Mouse (Mus musculus) forebrain, postnatal 0 days (tissue): ENCODE results near the gene Srarp. TPM values are rescaled to one million over a fixed set of nuclear protein-coding genes. Genes with fewer than 3 reads are reported as not detected.

ENCODE experiments used
- ATAC-seq: fragments of 200-750 bp; cut with Nextera tagmentation; 2 replicates; pipeline ENCODE4 v1.8.0; 2017; ENCODE audit warnings: mild to moderate bottlenecking, moderate library complexity
- DNase-seq: peaks from one replicate; pipeline ENCODE4 v3.0.0-alpha.2; 2015
- H3K27ac ChIP-seq: fragments of 300-500 bp; sonication (generic); 2 replicates; pipeline ENCODE4 v1.5.1; 2014; ENCODE audit warnings: low read depth, mild to moderate bottlenecking, antibody characterized with exemption, low read length, moderate library complexity, mixed read lengths
- H3K27me3 ChIP-seq: fragments of 300-500 bp; sonication (generic); 2 replicates; pipeline ENCODE4 v1.6.1; 2014; ENCODE audit warnings: mild to moderate bottlenecking, low read length, mixed read lengths; ENCODE audit not compliant: insufficient read depth
- H3K36me3 ChIP-seq: fragments of 300-500 bp; sonication (generic); 2 replicates; pipeline ENCODE4 v1.6.1; 2014; ENCODE audit warnings: mild to moderate bottlenecking, moderate library complexity; ENCODE audit not compliant: insufficient read depth
- H3K4me1 ChIP-seq: fragments of 300-500 bp; sonication (generic); 2 replicates; pipeline ENCODE4 v1.6.1; 2014; ENCODE audit warnings: antibody characterized with exemption; ENCODE audit not compliant: insufficient read depth
- H3K4me2 ChIP-seq: fragments of 300-500 bp; sonication (generic); 2 replicates; pipeline ENCODE4 v1.6.1; 2014; ENCODE audit warnings: low read depth, mild to moderate bottlenecking, moderate library complexity
- H3K4me3 ChIP-seq: fragments of 300-500 bp; sonication (generic); 2 replicates; pipeline ENCODE4 v1.5.1; 2014; ENCODE audit warnings: low read depth, low read length, mixed read lengths
- H3K9ac ChIP-seq: fragments of 300-500 bp; sonication (generic); 2 replicates; pipeline ENCODE4 v1.6.1; 2014; ENCODE audit warnings: mild to moderate bottlenecking
- H3K9me3 ChIP-seq: fragments of 300-500 bp; sonication (generic); 2 replicates; pipeline ENCODE4 v1.6.1; 2016; ENCODE audit warnings: low read length
- CTCF ChIP-seq: sonication (generic); IDR thresholded peaks from 2 replicates; pipeline ENCODE4 v1.5.1; 2016; ENCODE audit warnings: antibody characterized with exemption, control low read depth, low read depth
- WGBS: fragments of 180-500 bp; shearing (Covaris S2); extraction: QIAGEN DNeasy Blood & Tissue Kit; methylation state at CpG from one replicate; pipeline ENCODE4 v1.1.7; 2014; 5-methylcytosine and 5-hydroxymethylcytosine counted together
- polyA plus RNA-seq: library from polyadenylated mRNA; unstranded; fragments of >200 nt; fragmentation: Nextera tagmentation; extraction: Ambion mirVana; gene quantifications from 2 replicates; pipeline ENCODE4 v1.2.1, GENCODE M21; 2015
- total RNA-seq: library from RNA; depleted of rRNA; stranded (reverse); fragments of >200 nt; gene quantifications from 2 replicates; pipeline ENCODE4 v1.2.3, GENCODE M21; 2014

Srarp gene
- total and polyA plus RNA-seq, 2 experiments from 2014 or later, result 0.63 to 4.6 TPM

- Histone ChIP-seq H3K27me3 (no peaks in the 10 kb centered on the region), H3K9me3 (no peaks in the 10 kb centered on the region), H3K4me2 (no peak overlapping the region), H3K4me3 (no peak overlapping the region), H3K36me3 (peaks cover 41% of the 10 kb centered on the region), H3K27ac (no peak overlapping the region), H3K4me1 (no peaks in the 10 kb centered on the region), H3K9ac (no peak overlapping the region)
- WGBS, result 60% methylated on average over 3 of the region's 3 CpGs
- ATAC-seq (no peak), DNase-seq (no peak)
- no peak for TF ChIP-seq CTCF
Measured at GRCm38 (mm10) chr4:141458888-141459287, 23.0 kb upstream of the Srarp start.

GRCm38 (mm10) chr4:141458236-141458635, 22.3 kb upstream of the Srarp start:
- DNase-seq (no peak), ATAC-seq (no peak)
- H3K27ac ChIP-seq, result no peak overlapping the region
- H3K4me3 ChIP-seq, result no peak overlapping the region
- no peaks in the 10 kb centered on the region for H3K9me3 ChIP-seq
- no peak overlapping the region for H3K4me2 ChIP-seq
- H3K4me1 ChIP-seq, result no peaks in the 10 kb centered on the region
- WGBS, result 14% methylated on average over 7 of the region's 7 CpGs
- H3K27me3 ChIP-seq, result no peaks in the 10 kb centered on the region
- H3K36me3 ChIP-seq, result peaks cover 41% of the 10 kb centered on the region
- TF ChIP-seq CTCF, result no peak
- H3K9ac ChIP-seq, result no peak overlapping the region

- no peak for ATAC-seq
Measured at GRCm38 (mm10) chr4:141456193-141456938, 20.5 kb upstream of the Srarp start.

GRCm38 (mm10) chr4:141455526-141455925, 19.6 kb upstream of the Srarp start:
- peak; percentile 42; the same call in 1 of the 2 replicates for ATAC-seq
- H3K4me3 ChIP-seq, result no peak overlapping the region
- TF ChIP-seq CTCF, result no peak
- H3K27me3 ChIP-seq, result no peaks in the 10 kb centered on the region
- no peak for DNase-seq
- no peaks in the 10 kb centered on the region for H3K4me1 ChIP-seq
- H3K9me3 ChIP-seq, result no peaks in the 10 kb centered on the region
- peaks cover 34% of the 10 kb centered on the region for H3K36me3 ChIP-seq
- no peak overlapping the region for H3K27ac ChIP-seq
- no peak overlapping the region for H3K4me2 ChIP-seq
- H3K9ac ChIP-seq, result no peak overlapping the region
- WGBS, result 69% methylated on average over 4 of the region's 4 CpGs

More at GRCm38 (mm10) chr4:141456193-141456938, 20.5 kb upstream of the Srarp start:
- no peak overlapping the region for H3K4me3 ChIP-seq
- H3K9me3 ChIP-seq, result no peaks in the 10 kb centered on the region
- no peaks in the 10 kb centered on the region for H3K27me3 ChIP-seq
- 93% methylated on average over 14 of the region's 14 CpGs for WGBS
- no peak overlapping the region for H3K4me2 ChIP-seq
- no peak overlapping the region for H3K9ac ChIP-seq
- no peak for DNase-seq
- peaks cover 34% of the 10 kb centered on the region for H3K36me3 ChIP-seq
- H3K4me1 ChIP-seq, result no peaks in the 10 kb centered on the region
- H3K27ac ChIP-seq, result no peak overlapping the region
- no peak for TF ChIP-seq CTCF

- H3K27ac ChIP-seq, result no peak overlapping the region
- DNase-seq (no peak), ATAC-seq (peak; percentile 42; the same call in 1 of the 2 replicates)
Measured at GRCm38 (mm10) chr4:141454581-141455350, 18.9 kb upstream of the Srarp start.

GRCm38 (mm10) chr4:141451916-141452450, 16.1 kb upstream of the Srarp start:
- Histone ChIP-seq H3K36me3 (peaks cover 55% of the 10 kb centered on the region), H3K27ac (no peak overlapping the region)

More at GRCm38 (mm10) chr4:141454581-141455350, 18.9 kb upstream of the Srarp start:
- 65% methylated on average over 14 of the region's 14 CpGs for WGBS
- H3K36me3 ChIP-seq, result peaks cover 31% of the 10 kb centered on the region
- no peak overlapping the region for H3K4me2 ChIP-seq
- H3K4me3 ChIP-seq, result no peak overlapping the region
- H3K4me1 ChIP-seq, result no peaks in the 10 kb centered on the region
- no peak overlapping the region for H3K9ac ChIP-seq
- no peak for TF ChIP-seq CTCF
- no peaks in the 10 kb centered on the region for H3K9me3 ChIP-seq
- H3K27me3 ChIP-seq, result no peaks in the 10 kb centered on the region

More at GRCm38 (mm10) chr4:141451916-141452450, 16.1 kb upstream of the Srarp start:
- H3K4me3 ChIP-seq, result no peak overlapping the region
- DNase-seq (no peak), ATAC-seq (no peak)
- H3K27me3 ChIP-seq, result no peaks in the 10 kb centered on the region
- 95% methylated on average over 9 of the region's 9 CpGs for WGBS
- no peak for TF ChIP-seq CTCF
- H3K4me2 ChIP-seq, result no peak overlapping the region
- no peaks in the 10 kb centered on the region for H3K9me3 ChIP-seq
- no peaks in the 10 kb centered on the region for H3K4me1 ChIP-seq
- H3K9ac ChIP-seq, result no peak overlapping the region
